Mouse (Mus musculus) MN1 (cell line): ENCODE measurements around the gene Sh2d3c.

ENCODE experiments used
- DNase-seq: peaks from one replicate; pipeline ENCODE4 v3.0.0-alpha.2; 2016; ENCODE audit warnings: low spot score

Gene Sh2d3c

DNA sequence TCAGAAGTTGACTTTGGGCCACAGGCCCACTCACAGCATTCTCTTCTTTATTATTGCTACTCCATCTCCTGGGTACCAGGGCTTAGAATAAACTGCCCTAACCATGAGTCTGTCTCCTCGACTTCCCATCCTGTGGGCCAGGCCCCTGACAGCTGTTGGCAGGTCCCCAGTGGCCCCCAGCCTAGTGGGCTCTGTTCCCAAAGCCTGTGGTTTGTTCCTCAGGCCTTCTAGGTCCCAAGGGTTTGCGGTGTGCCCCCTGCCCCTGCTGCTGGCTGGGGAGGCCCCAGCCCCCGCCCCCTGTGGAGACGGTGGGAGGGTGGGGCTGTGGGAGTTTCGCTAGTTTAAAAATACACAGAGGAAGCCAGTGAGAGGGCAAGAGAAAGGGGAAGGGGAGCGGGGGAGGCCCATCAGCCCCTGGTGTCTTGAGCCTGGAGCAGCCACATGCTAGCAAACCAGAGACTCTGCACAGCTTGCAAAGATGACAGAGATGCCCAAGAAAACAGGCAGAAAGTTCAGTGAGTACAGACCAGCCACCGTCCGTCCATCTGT, at the start of gene Sh2d3c:
Gene Sh2d3c, plus strand, starts transcription at position 375 of the 549 bp plus-strand sequence.
- DNase-seq: no peak

- DNase-seq: no peak
These were observed 49.7 kb upstream of the Sh2d3c start for GRCm38 (mm10) chr2:32671147-32671546.

- no peak for DNase-seq
These were observed 48.8 kb upstream of the Sh2d3c start for GRCm38 (mm10) chr2:32671907-32672595.

- DNase-seq: no peak
These were observed 47.5 kb upstream of the Sh2d3c start for GRCm38 (mm10) chr2:32673176-32673917.

DNA sequence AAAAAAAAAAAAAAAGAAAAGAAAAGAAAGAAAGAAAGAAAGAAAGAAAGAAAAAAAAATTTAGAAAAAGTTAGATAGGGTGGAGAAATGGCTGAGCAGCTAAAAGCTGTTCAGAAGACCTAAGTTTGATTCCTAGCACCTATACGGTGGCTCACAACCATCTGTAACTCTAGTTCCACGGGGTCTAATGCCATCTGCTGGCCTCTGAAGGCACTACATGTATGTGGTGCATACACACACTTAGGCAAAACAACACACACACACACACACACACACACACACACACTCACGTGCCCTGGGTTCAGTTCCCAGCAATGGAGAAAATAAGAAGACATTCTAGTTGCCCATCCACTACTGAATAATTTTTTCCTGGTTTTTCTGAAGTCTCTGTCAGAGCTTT, 44.0 kb upstream of the Sh2d3c start:
- no peak for DNase-seq

DNA sequence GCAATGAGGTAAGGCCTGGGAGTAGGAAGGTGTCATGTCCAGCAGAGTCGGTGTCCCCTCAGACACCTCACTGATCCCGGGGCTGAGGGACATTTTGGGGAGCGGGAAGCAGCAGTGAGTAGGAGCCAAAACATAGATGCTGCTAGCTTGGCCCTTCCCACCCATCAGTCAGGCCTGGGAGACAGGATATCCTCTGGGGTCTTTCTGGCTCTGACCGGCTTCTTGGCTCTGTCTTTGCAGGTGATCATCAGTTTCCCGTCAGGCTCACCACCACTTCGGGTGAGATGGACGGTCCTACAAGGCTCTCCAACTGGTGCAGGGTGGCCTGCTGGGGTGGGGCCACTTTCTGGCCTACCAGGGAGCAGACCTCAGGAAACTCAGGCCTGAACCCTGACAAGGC, 43.2 kb upstream of the Sh2d3c start:
- no peak for DNase-seq

GRCm38 (mm10) chr2:32680051-32680451, 40.8 kb upstream of the Sh2d3c start:
- DNase-seq: peak; percentile 95

GRCm38 (mm10) chr2:32680961-32681650, 39.7 kb upstream of the Sh2d3c start:
- DNase-seq: no peak

DNA sequence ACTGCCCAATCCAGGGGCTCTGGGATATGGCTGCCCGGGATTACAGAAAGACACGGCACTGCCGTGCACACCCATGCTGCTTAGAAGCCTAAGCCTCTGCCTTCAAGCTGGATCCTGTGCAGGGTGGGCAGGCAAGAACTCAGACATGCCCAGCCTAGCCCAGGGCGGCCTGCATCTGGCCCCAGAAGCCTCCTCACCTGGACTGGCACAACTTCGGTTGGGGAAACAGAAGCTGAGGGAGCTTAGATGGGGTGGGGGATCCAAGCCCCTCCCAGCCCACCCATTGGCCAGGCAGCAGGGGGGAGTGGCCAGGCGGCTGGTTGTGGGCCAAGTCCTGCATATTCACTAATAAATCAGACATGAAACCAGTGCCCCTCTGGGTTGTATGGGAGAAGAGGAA, 39.1 kb upstream of the Sh2d3c start:
- DNase-seq: no peak

- no peak for DNase-seq
These were observed 38.0 kb upstream of the Sh2d3c start for GRCm38 (mm10) chr2:32682721-32683417.

DNA sequence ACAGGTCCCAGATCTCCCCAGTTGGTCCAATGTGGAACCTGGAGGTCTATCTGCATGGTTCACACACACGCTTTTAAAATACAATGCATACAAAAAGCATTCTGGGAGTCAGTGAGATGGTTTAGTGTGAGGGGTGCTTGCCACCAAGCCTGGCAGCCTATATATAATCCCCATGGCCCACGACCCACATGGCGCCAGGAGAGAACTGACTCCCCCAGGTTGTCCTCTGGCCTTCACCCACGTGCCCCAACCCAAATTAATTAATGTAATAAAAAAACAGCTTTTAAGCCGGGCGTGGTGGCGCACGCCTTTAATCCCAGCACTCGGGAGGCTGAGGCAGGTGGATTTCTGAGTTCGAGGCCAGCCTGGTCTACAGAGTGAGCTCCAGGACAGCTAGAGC, 37.2 kb upstream of the Sh2d3c start:
- DNase-seq: no peak

- DNase-seq: no peak
These were observed 36.0 kb upstream of the Sh2d3c start for GRCm38 (mm10) chr2:32684681-32685428.

- DNase-seq: peak; percentile 77
These were observed 35.0 kb upstream of the Sh2d3c start for GRCm38 (mm10) chr2:32685807-32686206.

- DNase-seq: no peak
These were observed 34.2 kb upstream of the Sh2d3c start for GRCm38 (mm10) chr2:32686640-32687039.

DNA sequence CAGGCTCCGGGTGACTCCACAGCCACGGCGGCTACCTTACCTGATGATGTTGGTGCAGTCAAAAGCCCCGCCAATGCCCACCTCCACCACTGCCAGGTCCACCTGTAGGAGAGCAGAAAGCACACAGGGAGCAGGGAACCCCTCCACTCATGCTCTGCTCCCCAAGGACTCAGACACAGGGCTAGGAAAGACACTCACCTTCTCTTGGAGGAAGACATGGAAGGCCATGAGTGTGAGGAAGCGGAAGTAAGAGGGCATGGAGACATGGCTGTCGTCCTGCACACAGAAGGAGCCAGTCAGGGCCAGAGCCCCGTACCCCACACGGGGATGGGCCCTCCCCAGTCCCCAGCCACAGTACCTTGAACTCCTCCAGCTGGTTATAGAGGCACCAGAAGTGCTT, 33.3 kb upstream of the Sh2d3c start:
- no peak for DNase-seq

- DNase-seq: peak; percentile 93
These were observed 31.4 kb upstream of the Sh2d3c start for GRCm38 (mm10) chr2:32689420-32689819.

DNA sequence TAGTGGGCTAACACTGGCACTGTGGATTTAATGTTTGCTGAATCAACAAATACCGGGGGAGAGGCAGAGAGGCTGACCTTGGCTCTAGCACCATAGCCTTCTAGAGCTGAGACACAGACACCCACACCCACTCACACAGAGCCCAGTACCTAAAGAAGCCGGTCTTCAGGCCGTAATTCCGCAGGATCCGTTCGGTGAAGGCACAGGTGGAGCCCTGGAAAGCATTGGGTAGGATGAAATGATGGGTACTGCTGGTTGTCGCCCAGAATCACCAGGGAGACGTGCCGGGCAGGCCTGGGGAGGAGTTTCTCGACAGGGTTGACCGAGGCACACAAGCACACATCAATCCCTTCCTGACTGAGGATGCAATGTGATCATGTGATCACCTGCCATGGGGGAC, 29.8 kb upstream of the Sh2d3c start:
- DNase-seq: no peak

DNA sequence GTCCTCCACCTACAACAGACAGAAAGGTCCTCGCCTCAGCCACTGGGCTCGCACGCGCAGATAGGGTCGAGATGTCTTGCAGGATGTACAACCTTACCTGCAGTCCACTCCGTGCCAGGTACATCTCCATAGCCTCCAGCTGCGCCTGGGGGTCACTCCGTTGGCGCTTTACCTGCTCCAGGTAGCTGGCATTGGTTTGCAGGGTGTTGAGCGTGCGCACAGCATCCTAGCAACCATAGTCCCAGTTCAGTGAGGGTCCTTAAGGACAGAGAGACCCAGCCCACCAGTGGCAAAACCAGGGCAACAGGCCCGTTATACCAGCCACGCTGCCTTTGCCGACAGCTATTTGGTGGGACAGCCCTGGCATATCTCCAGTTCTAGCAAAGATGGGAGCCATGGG, 28.4 kb upstream of the Sh2d3c start:
- DNase-seq: no peak

DNA sequence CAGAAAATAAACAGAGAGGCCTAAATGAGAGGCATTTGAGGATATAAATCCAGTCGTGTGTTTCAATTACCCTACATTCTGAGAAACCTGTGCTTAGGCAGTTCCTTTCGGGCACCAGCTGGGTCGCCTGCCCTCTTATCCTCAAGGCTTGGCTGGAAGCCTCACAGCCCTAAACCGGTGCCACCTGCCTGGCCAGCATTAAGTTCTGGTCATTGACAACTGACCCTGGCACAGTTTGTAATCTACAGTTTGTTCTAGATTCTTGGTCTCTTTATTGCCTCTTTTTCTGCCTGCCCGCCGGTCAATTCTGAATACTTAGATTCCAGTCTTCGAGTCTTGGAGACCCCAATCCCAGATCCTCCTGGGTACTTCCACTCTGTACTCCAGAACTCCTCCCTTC, 27.6 kb upstream of the Sh2d3c start:
- no peak for DNase-seq

DNA sequence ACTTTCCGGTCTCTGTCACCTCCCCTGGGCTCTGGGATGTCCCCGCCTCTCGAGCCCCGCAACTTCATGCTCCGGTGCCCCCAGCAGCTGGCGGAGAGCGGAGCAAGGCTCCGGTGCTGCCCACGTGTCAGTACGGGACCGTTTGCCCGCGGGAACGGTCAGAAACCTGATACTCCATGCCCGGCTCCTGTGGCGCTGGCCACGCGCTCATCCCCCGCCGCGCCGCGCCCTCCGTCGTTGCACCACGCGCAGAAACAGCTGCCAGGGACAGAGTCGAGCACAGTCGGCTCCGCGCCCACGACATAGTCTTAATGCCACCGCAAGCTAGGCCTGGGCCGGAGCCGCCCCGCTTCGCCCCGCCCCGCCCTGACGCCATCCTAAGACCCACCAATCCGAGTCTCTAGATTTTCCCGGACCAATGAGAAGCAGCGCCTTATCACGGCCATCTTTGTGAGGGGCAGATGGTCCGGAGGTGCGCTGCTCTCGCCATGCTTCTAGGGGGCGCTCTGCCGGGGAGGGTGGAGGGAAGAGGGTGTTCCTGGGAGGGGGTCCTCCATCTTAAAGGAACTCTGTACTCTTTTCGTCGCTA, 26.9 kb upstream of the Sh2d3c start:
- peak; percentile 97 for DNase-seq

DNA sequence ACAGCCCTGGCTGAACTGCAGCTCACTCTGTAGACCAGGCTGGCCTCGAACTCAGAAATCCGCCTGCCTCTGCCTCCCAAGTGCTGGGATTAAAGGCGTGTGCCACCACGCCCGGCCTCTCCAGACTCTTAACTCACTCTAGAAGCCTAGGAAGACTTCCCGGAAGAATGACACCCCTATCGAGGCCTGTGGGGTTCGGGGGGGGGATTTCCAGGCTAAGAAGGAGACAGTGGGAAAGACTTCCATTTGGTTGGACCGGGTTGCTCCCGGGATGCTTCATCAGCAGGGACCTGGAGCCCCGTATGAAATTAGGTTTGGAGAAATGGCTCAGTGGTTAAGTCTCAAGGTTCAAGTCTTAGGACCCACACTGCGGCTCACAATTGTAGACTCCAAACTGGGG, 26.2 kb upstream of the Sh2d3c start:
- DNase-seq: no peak
